Mouse (Mus musculus): ENCODE results near the gene Prkci. TPM values are rescaled to one million over a fixed set of nuclear protein-coding genes. Genes with fewer than 3 reads are reported as not detected.

Prkci gene
- 24.6 and 29.1 TPM in 2 replicates for polyA plus RNA-seq (2015; fragmentation: Nextera tagmentation; extraction: Ambion mirVana)

GRCm38 (mm10) chr3:30995283-30995898, at the start of gene Prkci:
TSS of gene Prkci (plus strand) at chr3:30995747.
- ATAC-seq, result peak; percentile 96
- Histone ChIP-seq H3K9ac (ENCODE audit: low read depth, low read length) (peak within 1 kb of the TSS; percentile 88), H3K9me3 (ENCODE audit: control insufficient read depth, low read length) (no peaks in the 10 kb centered on the region), H3K4me3 (ENCODE audit: low read length) (peak within 1 kb of the TSS; percentile 79), H3K4me2 (ENCODE audit: low read depth, low read length) (peak within 1 kb of the TSS; percentile 53), H3K27ac (ENCODE audit: low read length) (peak within 1 kb of the TSS; percentile 65), H3K36me3 (ENCODE audit: control insufficient read depth, insufficient read depth, low read length) (no peaks in the 10 kb centered on the region), H3K4me1 (ENCODE audit: control insufficient read depth, insufficient read depth, low read length) (peaks cover 26% of the 10 kb centered on the region), H3K27me3 (replicated peaks; ENCODE audit: control insufficient read depth, insufficient read depth, low read length) (no peaks in the 10 kb centered on the region)
- under 1% methylated on average over 50 of the region's 50 CpGs for WGBS

- Histone ChIP-seq H3K27me3 (replicated peaks; ENCODE audit: control insufficient read depth, insufficient read depth, low read length) (no peaks in the 10 kb centered on the region), H3K4me3 (ENCODE audit: low read length) (no peak overlapping the region), H3K9ac (ENCODE audit: low read depth, low read length) (no peak overlapping the region), H3K4me1 (ENCODE audit: control insufficient read depth, insufficient read depth, low read length) (0 out of 2 replicates have a peak, but pooled peaks cover 5% of the 10 kb centered on the region), H3K4me2 (ENCODE audit: low read depth, low read length) (no peak overlapping the region), H3K9me3 (ENCODE audit: control insufficient read depth, low read length) (no peaks in the 10 kb centered on the region), H3K27ac (ENCODE audit: low read length) (no peak overlapping the region), H3K36me3 (ENCODE audit: control insufficient read depth, insufficient read depth, low read length) (peaks cover 13% of the 10 kb centered on the region)
- 83% methylated on average over 3 of the region's 3 CpGs for WGBS
- no peak for ATAC-seq
Measured at GRCm38 (mm10) chr3:30951652-30952051, 43.9 kb upstream of the Prkci start.

- H3K4me1 ChIP-seq (ENCODE audit: control insufficient read depth, insufficient read depth, low read length), result 0 out of 2 replicates have a peak, but pooled peaks cover 5% of the 10 kb centered on the region
- WGBS, result 81% methylated on average over 12 of the region's 12 CpGs
- H3K27ac ChIP-seq (ENCODE audit: low read length), result no peak overlapping the region
- no peak overlapping the region for H3K4me3 ChIP-seq (ENCODE audit: low read length)
- no peak overlapping the region for H3K4me2 ChIP-seq (ENCODE audit: low read depth, low read length)
- no peaks in the 10 kb centered on the region for H3K27me3 ChIP-seq (replicated peaks; ENCODE audit: control insufficient read depth, insufficient read depth, low read length)
- peak; percentile 26; the same call in 1 of the 2 replicates for ATAC-seq
- H3K9me3 ChIP-seq (ENCODE audit: control insufficient read depth, low read length), result no peaks in the 10 kb centered on the region
- H3K9ac ChIP-seq (ENCODE audit: low read depth, low read length), result no peak overlapping the region
- H3K36me3 ChIP-seq (ENCODE audit: control insufficient read depth, insufficient read depth, low read length), result peaks cover 10% of the 10 kb centered on the region
Measured at GRCm38 (mm10) chr3:30952273-30953070, 43.1 kb upstream of the Prkci start.

- WGBS, result 90% methylated on average over 6 of the region's 6 CpGs
- no peaks in the 10 kb centered on the region for H3K27me3 ChIP-seq (replicated peaks; ENCODE audit: control insufficient read depth, insufficient read depth, low read length)
- peaks cover 12% of the 10 kb centered on the region for H3K36me3 ChIP-seq (ENCODE audit: control insufficient read depth, insufficient read depth, low read length)
- H3K4me2 ChIP-seq (ENCODE audit: low read depth, low read length), result no peak overlapping the region
- no peak overlapping the region for H3K4me3 ChIP-seq (ENCODE audit: low read length)
- no peak overlapping the region for H3K27ac ChIP-seq (ENCODE audit: low read length)
- no peak overlapping the region for H3K9ac ChIP-seq (ENCODE audit: low read depth, low read length)
- H3K9me3 ChIP-seq (ENCODE audit: control insufficient read depth, low read length), result no peaks in the 10 kb centered on the region
- no peak for ATAC-seq
- H3K4me1 ChIP-seq (ENCODE audit: control insufficient read depth, insufficient read depth, low read length), result 0 out of 2 replicates have a peak, but pooled peaks cover 7% of the 10 kb centered on the region
Measured at GRCm38 (mm10) chr3:30956327-30956726, 39.2 kb upstream of the Prkci start.

GRCm38 (mm10) chr3:30958709-30959108, 36.8 kb upstream of the Prkci start:
- Histone ChIP-seq H3K9me3 (ENCODE audit: control insufficient read depth, low read length) (no peaks in the 10 kb centered on the region), H3K4me2 (ENCODE audit: low read depth, low read length) (no peak overlapping the region), H3K27me3 (replicated peaks; ENCODE audit: control insufficient read depth, insufficient read depth, low read length) (no peaks in the 10 kb centered on the region), H3K9ac (ENCODE audit: low read depth, low read length) (no peak overlapping the region), H3K4me3 (ENCODE audit: low read length) (no peak overlapping the region), H3K27ac (ENCODE audit: low read length) (no peak overlapping the region), H3K36me3 (ENCODE audit: control insufficient read depth, insufficient read depth, low read length) (peaks cover 19% of the 10 kb centered on the region), H3K4me1 (ENCODE audit: control insufficient read depth, insufficient read depth, low read length) (0 out of 2 replicates have a peak, but pooled peaks cover 3% of the 10 kb centered on the region)
- ATAC-seq, result no peak
- WGBS, result 73% methylated on average over 2 of the region's 2 CpGs

- 71% methylated on average over 7 of the region's 7 CpGs for WGBS
- H3K36me3 ChIP-seq (ENCODE audit: control insufficient read depth, insufficient read depth, low read length), result peaks cover 14% of the 10 kb centered on the region; the same call in 1 of the 2 replicates
- H3K27me3 ChIP-seq (replicated peaks; ENCODE audit: control insufficient read depth, insufficient read depth, low read length), result no peaks in the 10 kb centered on the region
- no peaks in the 10 kb centered on the region for H3K9me3 ChIP-seq (ENCODE audit: control insufficient read depth, low read length)
- peak; percentile 56; the same call in 1 of the 2 replicates for ATAC-seq
- 0 out of 2 replicates have a peak, but pooled peaks cover 3% of the 10 kb centered on the region for H3K4me1 ChIP-seq (ENCODE audit: control insufficient read depth, insufficient read depth, low read length)
- H3K4me2 ChIP-seq (ENCODE audit: low read depth, low read length), result no peak overlapping the region
- H3K9ac ChIP-seq (ENCODE audit: low read depth, low read length), result no peak overlapping the region
- H3K27ac ChIP-seq (ENCODE audit: low read length), result no peak overlapping the region
- no peak overlapping the region for H3K4me3 ChIP-seq (ENCODE audit: low read length)
Measured at GRCm38 (mm10) chr3:30959868-30960831, 35.4 kb upstream of the Prkci start.

- no peaks in the 10 kb centered on the region for H3K27me3 ChIP-seq (replicated peaks; ENCODE audit: control insufficient read depth, insufficient read depth, low read length)
- WGBS, result 92% methylated on average over 4 of the region's 4 CpGs
Measured at GRCm38 (mm10) chr3:30963100-30963499, 32.4 kb upstream of the Prkci start.

GRCm38 (mm10) chr3:30964216-30964615, 31.3 kb upstream of the Prkci start:
- Histone ChIP-seq H3K36me3 (ENCODE audit: control insufficient read depth, insufficient read depth, low read length) (peaks cover 12% of the 10 kb centered on the region; the same call in 1 of the 2 replicates), H3K27me3 (replicated peaks; ENCODE audit: control insufficient read depth, insufficient read depth, low read length) (no peaks in the 10 kb centered on the region)

More at GRCm38 (mm10) chr3:30963100-30963499, 32.4 kb upstream of the Prkci start:
- no peak overlapping the region for H3K4me2 ChIP-seq (ENCODE audit: low read depth, low read length)
- H3K36me3 ChIP-seq (ENCODE audit: control insufficient read depth, insufficient read depth, low read length), result peaks cover 19% of the 10 kb centered on the region; the same call in 1 of the 2 replicates
- no peaks in the 10 kb centered on the region for H3K9me3 ChIP-seq (ENCODE audit: control insufficient read depth, low read length)
- H3K4me3 ChIP-seq (ENCODE audit: low read length), result no peak overlapping the region
- H3K9ac ChIP-seq (ENCODE audit: low read depth, low read length), result no peak overlapping the region
- peaks cover 11% of the 10 kb centered on the region for H3K4me1 ChIP-seq (ENCODE audit: control insufficient read depth, insufficient read depth, low read length)
- no peak overlapping the region for H3K27ac ChIP-seq (ENCODE audit: low read length)
- no peak for ATAC-seq

More at GRCm38 (mm10) chr3:30964216-30964615, 31.3 kb upstream of the Prkci start:
- no peaks in the 10 kb centered on the region for H3K9me3 ChIP-seq (ENCODE audit: control insufficient read depth, low read length)
- H3K9ac ChIP-seq (ENCODE audit: low read depth, low read length), result no peak overlapping the region
- H3K4me1 ChIP-seq (ENCODE audit: control insufficient read depth, insufficient read depth, low read length), result peaks cover 12% of the 10 kb centered on the region
- 88% methylated on average over 3 of the region's 3 CpGs for whole genome bisulfite sequencing
- no peak overlapping the region for H3K4me2 ChIP-seq (ENCODE audit: low read depth, low read length)
- H3K27ac ChIP-seq (ENCODE audit: low read length), result no peak overlapping the region
- no peak overlapping the region for H3K4me3 ChIP-seq (ENCODE audit: low read length)
- no peak for ATAC-seq
